Mouse (Mus musculus) ES-E14 (cell line): Measurements from ENCODE around the gene Hba-a2.

Source experiments
- CHD2 ChIP-seq: IDR thresholded peaks from 2 replicates; pipeline ENCODE4 v1.6.1; 2014; ENCODE audit warnings: mild to moderate bottlenecking, low read depth, low read length, inconsistent platforms
- HCFC1 ChIP-seq: IDR thresholded peaks from 2 replicates; pipeline ENCODE4 v1.6.1; 2012; ENCODE audit warnings: low read length, inconsistent platforms, borderline replicate concordance; ENCODE audit not compliant: insufficient read depth
- MAFK ChIP-seq: IDR thresholded peaks from 2 replicates; pipeline ENCODE4 v1.6.1; 2014; ENCODE audit warnings: mild to moderate bottlenecking, low read depth, low read length, inconsistent platforms; ENCODE audit not compliant: insufficient read depth
- ZC3H11A ChIP-seq: IDR thresholded peaks from 2 replicates; pipeline ENCODE4 v1.6.1; 2012; ENCODE audit warnings: low read depth, mild to moderate bottlenecking, inconsistent platforms, low read length, borderline replicate concordance
- ZNF384 ChIP-seq: IDR thresholded peaks from 2 replicates; pipeline ENCODE4 v1.6.1; 2012; ENCODE audit warnings: low read depth, low read length, inconsistent platforms

DNA sequence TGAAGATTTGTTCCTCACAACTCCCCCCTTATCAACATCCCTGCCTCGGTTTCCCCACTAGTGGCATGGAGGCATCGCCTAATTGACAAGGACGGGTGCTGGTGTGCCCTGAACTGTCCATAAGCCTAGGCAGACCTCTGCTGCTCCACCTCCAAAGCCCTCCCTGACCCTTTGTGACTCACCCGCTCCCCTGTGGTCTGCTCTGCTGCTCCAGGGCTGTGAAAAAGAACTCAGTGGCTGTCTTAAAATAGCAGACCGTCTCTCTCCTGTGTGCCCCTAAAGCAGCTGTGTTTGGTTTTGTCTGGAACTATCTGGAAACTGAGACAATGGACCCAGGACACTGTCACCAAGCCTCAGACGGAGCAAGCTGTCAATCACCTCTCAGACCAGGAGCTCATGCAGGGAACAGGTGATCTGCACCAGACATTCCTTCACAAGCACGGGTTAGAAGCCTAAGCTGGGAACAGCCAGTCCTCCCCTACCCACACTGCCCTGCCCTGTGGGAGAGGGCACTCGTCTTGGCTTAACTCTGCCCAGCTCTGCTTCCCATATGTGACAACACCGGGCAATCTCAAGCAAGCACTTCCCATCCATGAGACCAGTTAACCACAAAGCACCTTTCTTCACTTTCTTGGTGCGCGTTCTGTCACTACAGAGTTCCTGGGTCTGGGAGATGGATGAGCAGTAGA, 24.4 kb downstream of the Hba-a2 start:
- TF ChIP-seq HCFC1, result no peak
- TF ChIP-seq CHD2, result no peak
- TF ChIP-seq ZNF384, result no peak
- no peak for TF ChIP-seq ZC3H11A
- TF ChIP-seq MAFK, result no peak
